8 mouse cellular contexts compared by ENCODE assay signal in genomic region chr6:127149944-127150662, GRCm38 (mm10). TPM values are rescaled to one million over a fixed set of nuclear protein-coding genes. Genes with fewer than 3 reads are reported as not detected.
DNase-seq lines count a peak whose midpoint lies in the region; ATAC-seq and TF ChIP-seq lines count a peak whose summit lies in the region.

No protein-coding gene starts in this region.

- H3K4me2 ChIP-seq in embryonic facial prominence, embryonic 12.5 days (replicated peaks): peak overlapping the region; percentile 78
- peak overlapping the region; percentile 86 for H3K4me2 ChIP-seq in liver, embryonic 13.5 days
- peak overlapping the region; percentile 70 for H3K4me2 ChIP-seq in neural tube, embryonic 14.5 days (ENCODE audit: low read depth, low read length)

- peak overlapping the region; percentile 93 for H3K9ac ChIP-seq in embryonic facial prominence, embryonic 12.5 days
- H3K9ac ChIP-seq in liver, embryonic 13.5 days: peak overlapping the region; percentile 76
- peak overlapping the region; percentile 59 for H3K9ac ChIP-seq in neural tube, embryonic 14.5 days (replicated peaks; ENCODE audit: low read depth, low read length)

- H3K4me3 ChIP-seq in gastrocnemius, adult 2 months: peak overlapping the region; percentile 80
- peak overlapping the region; percentile 79 for H3K4me3 ChIP-seq in E14TG2a.4 (replicated peaks; ENCODE audit: low read length)
- peak overlapping the region; percentile 85 for H3K4me3 ChIP-seq in embryonic facial prominence, embryonic 12.5 days
- H3K4me3 ChIP-seq in hindbrain, embryonic 10.5 days: peak overlapping the region; percentile 89
- peak overlapping the region; percentile 67 for H3K4me3 ChIP-seq in liver, embryonic 13.5 days (replicated peaks)
- peak overlapping the region; percentile 38 for H3K4me3 ChIP-seq in neural tube, embryonic 14.5 days (ENCODE audit: low read depth, low read length)

- H3K4me1 ChIP-seq in E14TG2a.4 (replicated peaks; ENCODE audit: low read depth, low read length): peaks cover 67% of the 10 kb centered on the region
- H3K4me1 ChIP-seq in embryonic facial prominence, embryonic 12.5 days: peaks cover 45% of the 10 kb centered on the region
- peaks cover 94% of the 10 kb centered on the region for H3K4me1 ChIP-seq in hindbrain, embryonic 10.5 days (replicated peaks)
- peaks cover 81% of the 10 kb centered on the region for H3K4me1 ChIP-seq in liver, embryonic 13.5 days (replicated peaks)
- H3K4me1 ChIP-seq in neural tube, embryonic 14.5 days (ENCODE audit: control insufficient read depth, insufficient read depth, low read length): peaks cover 39% of the 10 kb centered on the region

- H3K36me3 ChIP-seq in E14TG2a.4 (ENCODE audit: insufficient read depth, low read length): peaks cover 28% of the 10 kb centered on the region
- peaks cover 18% of the 10 kb centered on the region for H3K36me3 ChIP-seq in embryonic facial prominence, embryonic 12.5 days
- H3K36me3 ChIP-seq in hindbrain, embryonic 10.5 days: peaks cover 33% of the 10 kb centered on the region
- no peaks in the 10 kb centered on the region for H3K36me3 ChIP-seq in liver, embryonic 13.5 days
- no peaks in the 10 kb centered on the region for H3K36me3 ChIP-seq in neural tube, embryonic 14.5 days (ENCODE audit: control insufficient read depth, insufficient read depth, low read length)

- H3K27ac ChIP-seq in gastrocnemius, adult 2 months: peak overlapping the region; percentile 88
- peak overlapping the region; percentile 95 for H3K27ac ChIP-seq in embryonic facial prominence, embryonic 12.5 days
- H3K27ac ChIP-seq in hindbrain, embryonic 10.5 days: peak overlapping the region; percentile 96
- peak overlapping the region; percentile 29; the same call in 1 of the 2 replicates for H3K27ac ChIP-seq in liver, embryonic 13.5 days
- no peak overlapping the region for H3K27ac ChIP-seq in neural tube, embryonic 14.5 days (ENCODE audit: low read depth, low read length)

- TF ChIP-seq CTCF in gastrocnemius, adult 2 months (IDR thresholded peaks at IDR 0.05): no peak
- no peak for TF ChIP-seq CTCF in E14TG2a.4 (conservative IDR thresholded peaks at IDR 0.05; ENCODE audit: low read length)

- no peak for ATAC-seq in embryonic facial prominence, embryonic 12.5 days (ENCODE audit: insufficient number of reproducible peaks, insufficient read depth, low FRiP score, low TSS enrichment)
- ATAC-seq in liver, embryonic 13.5 days (ENCODE audit: low read depth): no peak
- no peak for ATAC-seq in neural tube, embryonic 14.5 days (ENCODE audit: low read depth)

- peaks cover 64% of the 10 kb centered on the region for H3K27me3 ChIP-seq in E14TG2a.4 (ENCODE audit: insufficient read depth, low read length)
- H3K27me3 ChIP-seq in embryonic facial prominence, embryonic 12.5 days: no peaks in the 10 kb centered on the region
- peaks cover 28% of the 10 kb centered on the region for H3K27me3 ChIP-seq in hindbrain, embryonic 10.5 days (ENCODE audit: insufficient read depth, poor library complexity, severe bottlenecking)
- H3K27me3 ChIP-seq in liver, embryonic 13.5 days: peaks cover 74% of the 10 kb centered on the region
- peaks cover 23% of the 10 kb centered on the region for H3K27me3 ChIP-seq in neural tube, embryonic 14.5 days (ENCODE audit: control insufficient read depth, insufficient read depth, low read length)

- no peaks in the 10 kb centered on the region for H3K9me3 ChIP-seq in E14TG2a.4 (ENCODE audit: low read length)
- no peaks in the 10 kb centered on the region for H3K9me3 ChIP-seq in embryonic facial prominence, embryonic 12.5 days
- H3K9me3 ChIP-seq in hindbrain, embryonic 10.5 days: no peaks in the 10 kb centered on the region
- no peaks in the 10 kb centered on the region for H3K9me3 ChIP-seq in liver, embryonic 13.5 days (replicated peaks)
- H3K9me3 ChIP-seq in neural tube, embryonic 14.5 days (ENCODE audit: control insufficient read depth, low read length): no peaks in the 10 kb centered on the region

- WGBS in embryonic facial prominence, embryonic 12.5 days: under 1% methylated on average over 38 of the region's 38 CpGs
- under 1% methylated on average over 38 of the region's 38 CpGs for WGBS in hindbrain, embryonic 10.5 days
- under 1% methylated on average over 38 of the region's 38 CpGs for whole genome bisulfite sequencing in liver, embryonic 13.5 days (ENCODE audit: insufficient replicate concordance)
- WGBS in neural tube, embryonic 14.5 days: under 1% methylated on average over 38 of the region's 38 CpGs

- intact Hi-C loops in gastrocnemius, adult 2 months (cut with DNase I): loop anchor here (5.0 kb wide), 1 partner anchor 117 kb away; no protein-coding TSS in a partner anchor

- DNase-seq in gastrocnemius, adult 2 months: peak; percentile 36
- DNase-seq in gastrocnemius, postnatal 10 days: no peak
- DNase-seq in hindbrain, embryonic 10.5 days (ENCODE audit: low spot score): peak; percentile 59
- DNase-seq in liver, embryonic 13.5 days: no peak
- DNase-seq in cerebellum, adult 9-11 months: no peak

RNA-seq across cellular contexts. Expression of gene Ccnd2, which starts 1.9 kb away (rescaled TPM):
- total RNA-seq in gastrocnemius, adult 2 months (2021): 10 to 100 TPM in 1 of 2 experiments, 1 to 10 TPM in 1; 6.9 to 16.6 TPM
- 10 to 100 TPM; 33.2 to 52.1 TPM for total RNA-seq in gastrocnemius, postnatal 10 days (2021)
- 846 and 908 TPM in 2 replicates for polyA plus RNA-seq in embryonic facial prominence, embryonic 12.5 days (2016; fragmentation: Nextera tagmentation; extraction: Ambion mirVana)
- 865 and 1,523 TPM in 2 replicates for polyA plus RNA-seq in hindbrain, embryonic 10.5 days (2016; fragmentation: Nextera tagmentation; extraction: Ambion mirVana)
- 109 and 129 TPM in 2 replicates for polyA plus RNA-seq in liver, embryonic 13.5 days (2015; fragmentation: Nextera tagmentation; extraction: Ambion mirVana)
- 78.2 and 110 TPM in 2 replicates for polyA plus RNA-seq in neural tube, embryonic 14.5 days (2014; fragmentation: Nextera tagmentation; extraction: Ambion mirVana)

RNA-seq across cellular contexts. Expression of gene Tigar, which starts 40.7 kb away (rescaled TPM):
- total RNA-seq in gastrocnemius, adult 2 months (2021): 100 to 1,000 TPM in 1 of 2 experiments, 10 to 100 TPM in 1; 76.6 to 103 TPM
- 1 to 10 TPM; 8.3 to 8.9 TPM for total RNA-seq in gastrocnemius, postnatal 10 days (2021)
- 4.2 and 4.3 TPM in 2 replicates for polyA plus RNA-seq in embryonic facial prominence, embryonic 12.5 days (2016; fragmentation: Nextera tagmentation; extraction: Ambion mirVana)
- 6.9 and 7.4 TPM in 2 replicates for polyA plus RNA-seq in hindbrain, embryonic 10.5 days (2016; fragmentation: Nextera tagmentation; extraction: Ambion mirVana)
- polyA plus RNA-seq in liver, embryonic 13.5 days (2015; fragmentation: Nextera tagmentation; extraction: Ambion mirVana): 1.0 and 1.4 TPM in 2 replicates
- 4.2 and 6.7 TPM in 2 replicates for polyA plus RNA-seq in neural tube, embryonic 14.5 days (2014; fragmentation: Nextera tagmentation; extraction: Ambion mirVana)

Comparison
In these comparisons a context has a peak if more than half of its experiments do, and no peak if none do; other contexts are left out.
1. DNase-seq: peak in gastrocnemius, adult 2 months (single experiment) and hindbrain, embryonic 10.5 days (single experiment); none in gastrocnemius, postnatal 10 days (single experiment), liver, embryonic 13.5 days (single experiment) and cerebellum, adult 9-11 months (single experiment).
2. H3K4me3 ChIP-seq: peak in every context shown above with its lines; median percentile 89 in hindbrain, embryonic 10.5 days; 85 in embryonic facial prominence, embryonic 12.5 days; 80 in gastrocnemius, adult 2 months; 79 in E14TG2a.4; 67 in liver, embryonic 13.5 days; 38 in neural tube, embryonic 14.5 days.
3. Peak in every context shown above with its lines, with median percentiles within 50 percentile points of each other: H3K4me2 ChIP-seq and H3K9ac ChIP-seq.